Comparison of ENCODE assay signal across 8 mouse cellular contexts in genomic region chr10:5600123-5600522, GRCm38 (mm10). TPM values are rescaled to one million over a fixed set of nuclear protein-coding genes. Genes with fewer than 3 reads are reported as not detected.
A peak's percentile ranks its signal among the peaks of the same experiment; 100 is the strongest.
DNase-seq lines count a peak whose midpoint lies in the region; ATAC-seq lines count a peak whose summit lies in the region.

No protein-coding gene starts in this region.

- no peak overlapping the region for H3K4me3 ChIP-seq in forebrain, embryonic 16.5 days (replicated peaks; ENCODE audit: low read length)

- H3K4me1 ChIP-seq in forebrain, embryonic 16.5 days (replicated peaks; ENCODE audit: control insufficient read depth, insufficient read depth, low read length), result no peaks in the 10 kb centered on the region

- H3K27ac ChIP-seq in forebrain, embryonic 16.5 days (ENCODE audit: low read length), result no peak overlapping the region

- ATAC-seq in forebrain, embryonic 16.5 days, result peak; percentile 89
- peak; percentile 56 for ATAC-seq in megakaryocyte-erythroid progenitor cell, adult 5-6 weeks (replicated peaks; ENCODE audit: low FRiP score, low TSS enrichment, poor library complexity, severe bottlenecking)

- no peaks in the 10 kb centered on the region for H3K9me3 ChIP-seq in forebrain, embryonic 16.5 days (ENCODE audit: control insufficient read depth, low read length)

- no peak overlapping the region for H3K4me2 ChIP-seq in forebrain, embryonic 16.5 days (ENCODE audit: low read length)

- WGBS in forebrain, embryonic 16.5 days, result 21% methylated on average over 7 of the region's 7 CpGs

- no peaks in the 10 kb centered on the region for H3K27me3 ChIP-seq in forebrain, embryonic 16.5 days (replicated peaks; ENCODE audit: control insufficient read depth, insufficient read depth, low read length)

- DNase-seq in ovary, postnatal 14 days (ENCODE audit: low spot score), result peak; percentile 70
- DNase-seq in ovary, postnatal 36 days (ENCODE audit: low spot score), result no peak
- peak; percentile 42 for DNase-seq in cerebellum, adult 11 months
- peak; percentile 80 for DNase-seq in induced T-regulatory cell, adult 2 months (ENCODE audit: low read depth)
- peak; percentile 39 for DNase-seq in left cerebral cortex, adult 11 months (ENCODE audit: low spot score)
- peak; percentile 73 for DNase-seq in right cerebral cortex, postnatal 4 days

- H3K9ac ChIP-seq in forebrain, embryonic 16.5 days (replicated peaks; ENCODE audit: low read depth, low read length), result no peak overlapping the region

- H3K36me3 ChIP-seq in forebrain, embryonic 16.5 days (ENCODE audit: control insufficient read depth, insufficient read depth), result no peaks in the 10 kb centered on the region

RNA-seq across cellular contexts. Expression of gene Myct1, which starts 6.5 kb away (rescaled TPM):
- polyA plus RNA-seq in forebrain, embryonic 16.5 days (2015; fragmentation: Nextera tagmentation; extraction: Ambion mirVana), result 0.61 and 1.3 TPM in 2 replicates
- 2.9 and 3.6 TPM in 2 replicates for total RNA-seq in megakaryocyte-erythroid progenitor cell, adult 5-6 weeks (2014; fragmentation: Nextera tagmentation)
- total RNA-seq in megakaryocyte-erythroid progenitor cell, adult 5-6 weeks (2017), result 3.0 and 10.1 TPM in 2 replicates

RNA-seq across cellular contexts. Expression of gene Vip, which starts 38.9 kb away (rescaled TPM):
- polyA plus RNA-seq in forebrain, embryonic 16.5 days (2015; fragmentation: Nextera tagmentation; extraction: Ambion mirVana), result not detected in 2 replicates
- 0.46 TPM in 1 of 2 replicates, not detected in the other for total RNA-seq in megakaryocyte-erythroid progenitor cell, adult 5-6 weeks (2014; fragmentation: Nextera tagmentation)
- not detected in 2 replicates for total RNA-seq in megakaryocyte-erythroid progenitor cell, adult 5-6 weeks (2017)

RNA-seq across cellular contexts. Expression of gene Syne1, which starts 48.8 kb away (rescaled TPM):
- polyA plus RNA-seq in forebrain, embryonic 16.5 days (2015; fragmentation: Nextera tagmentation; extraction: Ambion mirVana), result 5.6 and 7.5 TPM in 2 replicates
- 36.5 and 53.0 TPM in 2 replicates for total RNA-seq in megakaryocyte-erythroid progenitor cell, adult 5-6 weeks (2014; fragmentation: Nextera tagmentation)
- total RNA-seq in megakaryocyte-erythroid progenitor cell, adult 5-6 weeks (2017), result 30.1 and 32.7 TPM in 2 replicates
